In genomic region chrX:74245107-74245506, GRCm38 (mm10) we compare ENCODE assay signal across 7 mouse cellular contexts. TPM values are rescaled to one million over a fixed set of nuclear protein-coding genes. Genes with fewer than 3 reads are reported as not detected.
A peak's percentile ranks its signal among the peaks of the same experiment; 100 is the strongest.
DNase-seq lines count a peak whose midpoint lies in the region; ATAC-seq and TF ChIP-seq lines count a peak whose summit lies in the region.

No protein-coding gene starts in this region.

- H3K27ac ChIP-seq in lung, postnatal 0 days (ENCODE audit: low read length) = peak overlapping the region; percentile 92
- H3K27ac ChIP-seq in embryonic fibroblast, embryonic 13.5 days (ENCODE audit: insufficient read depth, low read length) = peak overlapping the region; percentile 94
- H3K27ac ChIP-seq in limb, embryonic 11.5 days (replicated peaks; ENCODE audit: low read depth, low read length) = no peak overlapping the region
- H3K27ac ChIP-seq in stomach, embryonic 14.5 days (ENCODE audit: low read length) = peak overlapping the region; percentile 90

- peaks cover 16% of the 10 kb centered on the region; the same call in 1 of the 2 replicates for H3K36me3 ChIP-seq in lung, postnatal 0 days (ENCODE audit: insufficient read depth, low read length)
- H3K36me3 ChIP-seq in limb, embryonic 11.5 days (ENCODE audit: control insufficient read depth, insufficient read depth, low read length) = peaks cover 8% of the 10 kb centered on the region; the same call in 1 of the 2 replicates
- peaks cover 32% of the 10 kb centered on the region for H3K36me3 ChIP-seq in stomach, embryonic 14.5 days (ENCODE audit: control insufficient read depth, insufficient read depth, low read length)

- no peak for TF ChIP-seq EP300 in lung, postnatal 0 days (IDR thresholded peaks at IDR 0.05)

- no peaks in the 10 kb centered on the region for H3K9me3 ChIP-seq in lung, postnatal 0 days (ENCODE audit: low read length)
- H3K9me3 ChIP-seq in limb, embryonic 11.5 days (ENCODE audit: control insufficient read depth, low read length) = no peaks in the 10 kb centered on the region
- H3K9me3 ChIP-seq in stomach, embryonic 14.5 days (ENCODE audit: control insufficient read depth, low read depth, low read length) = no peaks in the 10 kb centered on the region

- H3K4me1 ChIP-seq in lung, postnatal 0 days (ENCODE audit: insufficient read depth, low read depth, low read length) = no peaks in the 10 kb centered on the region
- peaks cover 1% of the 10 kb centered on the region; the same call in 1 of the 2 replicates for H3K4me1 ChIP-seq in embryonic fibroblast, embryonic 13.5 days (ENCODE audit: control insufficient read depth, insufficient read depth, low read length)
- H3K4me1 ChIP-seq in limb, embryonic 11.5 days (ENCODE audit: control insufficient read depth, insufficient read depth, low read length) = no peaks in the 10 kb centered on the region
- no peaks in the 10 kb centered on the region for H3K4me1 ChIP-seq in stomach, embryonic 14.5 days (ENCODE audit: control insufficient read depth, insufficient read depth, low read length)

- peak overlapping the region; percentile 43 for H3K4me3 ChIP-seq in lung, postnatal 0 days (ENCODE audit: low read depth, low read length)
- H3K4me3 ChIP-seq in embryonic fibroblast, embryonic 13.5 days (ENCODE audit: insufficient read depth, low read length) = peak overlapping the region; percentile 94
- H3K4me3 ChIP-seq in limb, embryonic 11.5 days (ENCODE audit: low read depth, low read length) = peak overlapping the region; percentile 60
- peak overlapping the region; percentile 52 for H3K4me3 ChIP-seq in stomach, embryonic 14.5 days (ENCODE audit: low read depth, low read length)

- no peak for ATAC-seq in lung, postnatal 0 days
- ATAC-seq in limb, embryonic 11.5 days (ENCODE audit: insufficient number of reproducible peaks, low FRiP score, low TSS enrichment, low read depth) = no peak
- no peak for ATAC-seq in stomach, embryonic 14.5 days (ENCODE audit: insufficient number of reproducible peaks, insufficient read depth, low FRiP score, low read depth)

- H3K4me2 ChIP-seq in lung, postnatal 0 days (replicated peaks; ENCODE audit: low read depth, low read length) = peak overlapping the region; percentile 51
- peak overlapping the region; percentile 60 for H3K4me2 ChIP-seq in limb, embryonic 11.5 days (ENCODE audit: low read depth, severe bottlenecking)
- peak overlapping the region; percentile 60 for H3K4me2 ChIP-seq in stomach, embryonic 14.5 days (replicated peaks; ENCODE audit: low read depth, low read length)

- TF ChIP-seq POLR2A in embryonic fibroblast, embryonic 13.5 days (IDR thresholded peaks at IDR 0.05; ENCODE audit: low read depth, low read length) = no peak

- no peak for TF ChIP-seq CTCF in lung, postnatal 0 days (IDR thresholded peaks at IDR 0.05)
- TF ChIP-seq CTCF in embryonic fibroblast, embryonic 13.5 days (IDR thresholded peaks at IDR 0.05; ENCODE audit: borderline replicate concordance, insufficient read depth, low read length) = no peak

- 26% methylated on average over 1 of the region's 1 CpGs for WGBS in lung, postnatal 0 days
- 32% methylated on average over 1 of the region's 1 CpGs for WGBS in limb, embryonic 11.5 days
- 17% methylated on average over 1 of the region's 1 CpGs for WGBS in stomach, embryonic 14.5 days

- no peaks in the 10 kb centered on the region for H3K27me3 ChIP-seq in lung, postnatal 0 days (replicated peaks; ENCODE audit: insufficient read depth, low read length)
- H3K27me3 ChIP-seq in limb, embryonic 11.5 days (ENCODE audit: control insufficient read depth, insufficient read depth, low read length) = no peaks in the 10 kb centered on the region
- H3K27me3 ChIP-seq in stomach, embryonic 14.5 days (ENCODE audit: control insufficient read depth, insufficient read depth, low read length) = no peaks in the 10 kb centered on the region

- DNase-seq in lung, postnatal 0 days (ENCODE audit: low spot score) = no peak
- no peak for DNase-seq in lung, postnatal 4 days
- no peak for DNase-seq in limb, embryonic 11.5 days (ENCODE audit: low spot score)
- DNase-seq in layer of hippocampus, adult 18-20 months (ENCODE audit: low spot score in 2 of 2) = no peak
- no peak for DNase-seq in urinary bladder, postnatal 10 days (ENCODE audit: low spot score)

- H3K9ac ChIP-seq in lung, postnatal 0 days (replicated peaks; ENCODE audit: low read depth) = peak overlapping the region; percentile 57
- peak overlapping the region; percentile 78 for H3K9ac ChIP-seq in limb, embryonic 11.5 days (ENCODE audit: low read length)
- peak overlapping the region; percentile 65 for H3K9ac ChIP-seq in stomach, embryonic 14.5 days (replicated peaks; ENCODE audit: low read depth, low read length)

RNA-seq across cellular contexts. Expression of gene Flna, which starts 4.5 kb away (rescaled TPM):
- polyA plus RNA-seq in lung, postnatal 0 days (2015; fragmentation: Nextera tagmentation; extraction: Ambion mirVana) = 171 and 179 TPM in 2 replicates
- 1,955 and 2,266 TPM in 2 replicates for polyA plus RNA-seq in embryonic fibroblast, embryonic 13.5 days (2011; ENCODE audit: insufficient read length, low read depth, missing spikeins)
- 281 and 303 TPM in 2 replicates for polyA plus RNA-seq in limb, embryonic 11.5 days (2014; fragmentation: Nextera tagmentation; extraction: Ambion mirVana)
- 515 and 563 TPM in 2 replicates for polyA plus RNA-seq in stomach, embryonic 14.5 days (2014; fragmentation: Nextera tagmentation; extraction: Ambion mirVana)
- 10 to 100 TPM; 44.8 to 52.5 TPM for total RNA-seq in layer of hippocampus, adult 18-20 months (2021)

RNA-seq across cellular contexts. Expression of gene Emd, which starts 9.4 kb away (rescaled TPM):
- polyA plus RNA-seq in lung, postnatal 0 days (2015; fragmentation: Nextera tagmentation; extraction: Ambion mirVana) = 16.1 and 18.6 TPM in 2 replicates
- polyA plus RNA-seq in embryonic fibroblast, embryonic 13.5 days (2011; ENCODE audit: insufficient read length, low read depth, missing spikeins) = 195 and 206 TPM in 2 replicates
- polyA plus RNA-seq in limb, embryonic 11.5 days (2014; fragmentation: Nextera tagmentation; extraction: Ambion mirVana) = 34.9 and 38.2 TPM in 2 replicates
- 33.3 and 37.3 TPM in 2 replicates for polyA plus RNA-seq in stomach, embryonic 14.5 days (2014; fragmentation: Nextera tagmentation; extraction: Ambion mirVana)
- 10 to 100 TPM; 37.2 to 43.0 TPM for total RNA-seq in layer of hippocampus, adult 18-20 months (2021)

RNA-seq across cellular contexts. Expression of gene Rpl10, which starts 25.5 kb away (rescaled TPM):
- 661 and 759 TPM in 2 replicates for polyA plus RNA-seq in lung, postnatal 0 days (2015; fragmentation: Nextera tagmentation; extraction: Ambion mirVana)
- polyA plus RNA-seq in embryonic fibroblast, embryonic 13.5 days (2011; ENCODE audit: insufficient read length, low read depth, missing spikeins) = 311 and 352 TPM in 2 replicates
- 867 and 882 TPM in 2 replicates for polyA plus RNA-seq in limb, embryonic 11.5 days (2014; fragmentation: Nextera tagmentation; extraction: Ambion mirVana)
- 893 and 924 TPM in 2 replicates for polyA plus RNA-seq in stomach, embryonic 14.5 days (2014; fragmentation: Nextera tagmentation; extraction: Ambion mirVana)
- total RNA-seq in layer of hippocampus, adult 18-20 months (2021) = 100 to 1,000 TPM; 185 to 211 TPM

RNA-seq across cellular contexts. Expression of gene Taz, which starts 36.6 kb away (rescaled TPM):
- polyA plus RNA-seq in lung, postnatal 0 days (2015; fragmentation: Nextera tagmentation; extraction: Ambion mirVana) = 82.7 and 84.9 TPM in 2 replicates
- polyA plus RNA-seq in embryonic fibroblast, embryonic 13.5 days (2011; ENCODE audit: insufficient read length, low read depth, missing spikeins) = 43.2 and 52.9 TPM in 2 replicates
- 63.1 and 72.0 TPM in 2 replicates for polyA plus RNA-seq in limb, embryonic 11.5 days (2014; fragmentation: Nextera tagmentation; extraction: Ambion mirVana)
- polyA plus RNA-seq in stomach, embryonic 14.5 days (2014; fragmentation: Nextera tagmentation; extraction: Ambion mirVana) = 64.6 and 67.5 TPM in 2 replicates
- 10 to 100 TPM; 57.7 to 60.7 TPM for total RNA-seq in layer of hippocampus, adult 18-20 months (2021)

RNA-seq across cellular contexts. Expression of gene Dnase1l1, which starts 37.0 kb away (rescaled TPM):
- 27.7 and 33.0 TPM in 2 replicates for polyA plus RNA-seq in lung, postnatal 0 days (2015; fragmentation: Nextera tagmentation; extraction: Ambion mirVana)
- polyA plus RNA-seq in embryonic fibroblast, embryonic 13.5 days (2011; ENCODE audit: insufficient read length, low read depth, missing spikeins) = 8.0 and 12.1 TPM in 2 replicates
- polyA plus RNA-seq in limb, embryonic 11.5 days (2014; fragmentation: Nextera tagmentation; extraction: Ambion mirVana) = 5.4 and 5.8 TPM in 2 replicates
- polyA plus RNA-seq in stomach, embryonic 14.5 days (2014; fragmentation: Nextera tagmentation; extraction: Ambion mirVana) = 17.3 and 18.7 TPM in 2 replicates
- total RNA-seq in layer of hippocampus, adult 18-20 months (2021) = 1 to 10 TPM; 2.4 to 2.6 TPM

Comparison
In these comparisons a context has a peak if more than half of its experiments do, and no peak if none do; other contexts are left out.
1. H3K4me3 ChIP-seq: peak in every context shown above with its lines; median percentile 94 in embryonic fibroblast, embryonic 13.5 days; 60 in limb, embryonic 11.5 days; 52 in stomach, embryonic 14.5 days; 43 in lung, postnatal 0 days.